ENCODE assay signal across 8 mouse cellular contexts in the genomic region with DNA sequence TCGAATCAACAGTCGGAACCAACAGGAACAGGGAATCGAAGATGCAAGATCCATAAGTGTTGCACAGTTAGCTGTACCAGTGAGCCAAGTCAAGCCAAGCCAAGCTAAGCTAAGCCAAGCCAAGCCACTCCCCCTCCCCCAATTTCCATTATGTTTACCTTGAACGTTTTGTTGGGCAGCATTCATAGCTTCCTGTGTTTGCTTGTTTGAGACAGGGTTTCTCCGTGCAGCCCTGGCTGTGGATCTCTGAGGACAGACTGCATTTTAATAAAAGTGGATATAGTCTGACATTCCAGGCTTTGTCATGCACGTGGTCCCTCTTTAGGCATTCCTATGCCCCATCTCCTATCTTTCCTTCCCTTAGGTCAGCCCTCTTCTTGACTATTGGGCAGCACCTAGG. TPM values are rescaled to one million over a fixed set of nuclear protein-coding genes. Genes with fewer than 3 reads are reported as not detected.
A peak's percentile ranks its signal among the peaks of the same experiment; 100 is the strongest.
DNase-seq lines count a peak whose midpoint lies in the region; ATAC-seq and TF ChIP-seq lines count a peak whose summit lies in the region.

No protein-coding gene starts in this region.

- in situ Hi-C loops in ES-E14 (cut with MboI; ENCODE audit: low sequenced_read_pairs in 2 of 2, unreplicated experiment in 2 of 2): no loop called here

- WGBS in heart, embryonic 13.5 days: 51% methylated on average over 6 of the region's 6 CpGs
- WGBS in forebrain, embryonic 12.5 days: 59% methylated on average over 6 of the region's 6 CpGs
- 49% methylated on average over 6 of the region's 6 CpGs for WGBS in liver, postnatal 0 days (ENCODE audit: insufficient replicate concordance)

- no peaks in the 10 kb centered on the region for H3K27me3 ChIP-seq in heart, embryonic 13.5 days (replicated peaks)
- no peaks in the 10 kb centered on the region for H3K27me3 ChIP-seq in forebrain, embryonic 12.5 days
- H3K27me3 ChIP-seq in liver, postnatal 0 days (ENCODE audit: insufficient read depth, low read length): no peaks in the 10 kb centered on the region

- H3K9ac ChIP-seq in heart, embryonic 13.5 days: peak overlapping the region; percentile 89
- peak overlapping the region; percentile 27; the same call in 1 of the 2 replicates for H3K9ac ChIP-seq in ES-E14 (ENCODE audit: insufficient read depth, low read depth, low read length, poor library complexity, severe bottlenecking)
- 0 out of 2 replicates have a peak overlapping the region, but pooled peaks have one; percentile 74 for H3K9ac ChIP-seq in forebrain, embryonic 12.5 days
- peak overlapping the region; percentile 80; the same call in 1 of the 2 replicates for H3K9ac ChIP-seq in liver, postnatal 0 days (replicated peaks)

- H3K27ac ChIP-seq in heart, embryonic 13.5 days (replicated peaks): peak overlapping the region; percentile 91
- H3K27ac ChIP-seq in ES-E14 (ENCODE audit: insufficient read depth, low read depth, low read length, poor library complexity, severe bottlenecking): peak overlapping the region; percentile 57; the same call in 1 of the 2 replicates
- peak overlapping the region; percentile 81; the same call in 1 of the 2 replicates for H3K27ac ChIP-seq in forebrain, embryonic 12.5 days
- H3K27ac ChIP-seq in liver, postnatal 0 days (ENCODE audit: low read depth): peak overlapping the region; percentile 87

- peaks cover 27% of the 10 kb centered on the region for H3K36me3 ChIP-seq in heart, embryonic 13.5 days
- H3K36me3 ChIP-seq in ES-E14 (ENCODE audit: control insufficient read depth, insufficient read depth, low read length, poor library complexity, severe bottlenecking): peaks cover 14% of the 10 kb centered on the region
- peaks cover 16% of the 10 kb centered on the region for H3K36me3 ChIP-seq in forebrain, embryonic 12.5 days (replicated peaks)
- H3K36me3 ChIP-seq in liver, postnatal 0 days (replicated peaks; ENCODE audit: insufficient read depth, low read length): peaks cover 18% of the 10 kb centered on the region

- intact Hi-C loops in heart, postnatal 25 days (cut with DNase I): loop anchor here (5.0 kb wide), 1 partner anchor 78 kb away; a partner anchor contains a TSS

- no peak for TF ChIP-seq EP300 in liver, postnatal 0 days (IDR thresholded peaks at IDR 0.05; ENCODE audit: low read depth)

- ATAC-seq in heart, embryonic 13.5 days (ENCODE audit: extremely low read depth, insufficient number of reproducible peaks, low FRiP score, low TSS enrichment): no peak
- ATAC-seq in forebrain, embryonic 12.5 days (ENCODE audit: low FRiP score): peak; percentile 15
- ATAC-seq in liver, postnatal 0 days: no peak
- no peak for ATAC-seq in inflammation-experienced regulatory T-cells, adult 6 months

- H3K4me2 ChIP-seq in heart, embryonic 13.5 days: peak overlapping the region; percentile 83
- peak overlapping the region; percentile 69 for H3K4me2 ChIP-seq in forebrain, embryonic 12.5 days
- peak overlapping the region; percentile 87 for H3K4me2 ChIP-seq in liver, postnatal 0 days (ENCODE audit: low read depth, low read length)

- H3K9me3 ChIP-seq in heart, embryonic 13.5 days: no peaks in the 10 kb centered on the region
- no peaks in the 10 kb centered on the region for H3K9me3 ChIP-seq in ES-E14 (ENCODE audit: control insufficient read depth, insufficient read depth, low read depth, low read length)
- H3K9me3 ChIP-seq in forebrain, embryonic 12.5 days: no peaks in the 10 kb centered on the region
- no peaks in the 10 kb centered on the region for H3K9me3 ChIP-seq in liver, postnatal 0 days (ENCODE audit: low read length)

- TF ChIP-seq CTCF in liver, postnatal 0 days (IDR thresholded peaks at IDR 0.05; ENCODE audit: low read depth): no peak

- DNase-seq in heart, postnatal 25 days (ENCODE audit: low spot score): no peak
- DNase-seq in ES-E14 (ENCODE audit: low read depth, low spot score): no peak
- DNase-seq in liver, postnatal 0 days: no peak
- DNase-seq in cerebellum, adult 18-20 months: no peak
- DNase-seq in gastrocnemius, adult 18-20 months (ENCODE audit: low spot score): no peak

- H3K4me3 ChIP-seq in heart, embryonic 13.5 days: peak overlapping the region; percentile 70
- peak overlapping the region; percentile 60 to 66 for H3K4me3 ChIP-seq in ES-E14 (ENCODE audit: insufficient read depth in 1 of 2, low read depth in 1 of 2, low read length in 2 of 2, poor library complexity in 1 of 2, severe bottlenecking in 1 of 2)
- H3K4me3 ChIP-seq in forebrain, embryonic 12.5 days (replicated peaks): peak overlapping the region; percentile 63
- peak overlapping the region; percentile 70 for H3K4me3 ChIP-seq in liver, postnatal 0 days (ENCODE audit: low read depth, low read length)

- H3K4me1 ChIP-seq in heart, embryonic 13.5 days: peaks cover 23% of the 10 kb centered on the region
- peaks cover 3 to 4% of the 10 kb centered on the region in 2 experiments; a peak in 3 of 4 replicates for H3K4me1 ChIP-seq in ES-E14 (ENCODE audit: control insufficient read depth in 2 of 2, insufficient read depth in 2 of 2, low read length in 2 of 2, poor library complexity in 1 of 2)
- peaks cover 18% of the 10 kb centered on the region for H3K4me1 ChIP-seq in forebrain, embryonic 12.5 days
- H3K4me1 ChIP-seq in liver, postnatal 0 days (ENCODE audit: insufficient read depth): peaks cover 18% of the 10 kb centered on the region

TF ChIP-seq in ES-E14, 5 proteins besides CTCF, POLR2A, EP300 and RAD21:
- no peak for TF ChIP-seq HCFC1 (IDR thresholded peaks at IDR 0.05; ENCODE audit: borderline replicate concordance, insufficient read depth, low read length)

RNA-seq across cellular contexts. Expression of a gene that starts 0.5 kb away (rescaled TPM):
- 81.0 and 89.6 TPM in 2 replicates for polyA plus RNA-seq in heart, embryonic 13.5 days (2015; fragmentation: Nextera tagmentation; extraction: Ambion mirVana)
- total RNA-seq in heart, postnatal 25 days (2021): 10 to 100 TPM; 54.9 to 58.6 TPM
- 42.5 and 48.6 TPM in 2 replicates for total RNA-seq in ES-E14 (2012; rRNA removed)
- 109 and 112 TPM in 2 replicates for polyA plus RNA-seq in forebrain, embryonic 12.5 days (2016; fragmentation: Nextera tagmentation; extraction: Ambion mirVana)
- polyA plus RNA-seq in liver, postnatal 0 days (2015; fragmentation: Nextera tagmentation; extraction: Ambion mirVana): 57.0 and 59.5 TPM in 2 replicates
- 10 to 100 TPM; 80.2 to 92.9 (median 81.9) TPM for polyA plus RNA-seq in inflammation-experienced regulatory T-cells, adult 6 months (2017; shearing (Covaris generic))
- total RNA-seq in gastrocnemius, adult 18-20 months (2021): 10 to 100 TPM; 40.3 to 41.9 TPM

RNA-seq across cellular contexts. Expression of a gene that starts 9.0 kb away (rescaled TPM):
- 0.20 and 0.25 TPM in 2 replicates for polyA plus RNA-seq in heart, embryonic 13.5 days (2015; fragmentation: Nextera tagmentation; extraction: Ambion mirVana)
- not detected for total RNA-seq in heart, postnatal 25 days (2021)
- total RNA-seq in ES-E14 (2012; rRNA removed): 3.5 and 7.9 TPM in 2 replicates
- 0.18 TPM in 1 of 2 replicates, not detected in the other for polyA plus RNA-seq in forebrain, embryonic 12.5 days (2016; fragmentation: Nextera tagmentation; extraction: Ambion mirVana)
- 0.07 and 0.08 TPM in 2 replicates for polyA plus RNA-seq in liver, postnatal 0 days (2015; fragmentation: Nextera tagmentation; extraction: Ambion mirVana)
- 1 to 10 TPM in 1 of 3 experiments, under 1 TPM in 2; 0.16 to 1.0 (median 0.37) TPM for polyA plus RNA-seq in inflammation-experienced regulatory T-cells, adult 6 months (2017; shearing (Covaris generic))
- not detected for total RNA-seq in gastrocnemius, adult 18-20 months (2021)

RNA-seq across cellular contexts. Expression of a gene that starts 21.1 kb away (rescaled TPM):
- polyA plus RNA-seq in heart, embryonic 13.5 days (2015; fragmentation: Nextera tagmentation; extraction: Ambion mirVana): 28.4 and 33.7 TPM in 2 replicates
- total RNA-seq in heart, postnatal 25 days (2021): 10 to 100 TPM; 18.9 to 19.2 TPM
- 53.6 and 68.4 TPM in 2 replicates for total RNA-seq in ES-E14 (2012; rRNA removed)
- 69.2 and 76.0 TPM in 2 replicates for polyA plus RNA-seq in forebrain, embryonic 12.5 days (2016; fragmentation: Nextera tagmentation; extraction: Ambion mirVana)
- polyA plus RNA-seq in liver, postnatal 0 days (2015; fragmentation: Nextera tagmentation; extraction: Ambion mirVana): 32.1 and 34.6 TPM in 2 replicates
- polyA plus RNA-seq in inflammation-experienced regulatory T-cells, adult 6 months (2017; shearing (Covaris generic)): 10 to 100 TPM; 46.4 to 85.4 (median 73.1) TPM
- total RNA-seq in gastrocnemius, adult 18-20 months (2021): 10 to 100 TPM; 25.6 to 28.5 TPM

RNA-seq across cellular contexts. Expression of a gene that starts 21.2 kb away (rescaled TPM):
- polyA plus RNA-seq in heart, embryonic 13.5 days (2015; fragmentation: Nextera tagmentation; extraction: Ambion mirVana): 57.9 and 66.6 TPM in 2 replicates
- 10 to 100 TPM; 47.3 to 48.6 TPM for total RNA-seq in heart, postnatal 25 days (2021)
- total RNA-seq in ES-E14 (2012; rRNA removed): 20.1 and 20.8 TPM in 2 replicates
- 46.3 and 55.6 TPM in 2 replicates for polyA plus RNA-seq in forebrain, embryonic 12.5 days (2016; fragmentation: Nextera tagmentation; extraction: Ambion mirVana)
- 18.8 and 22.2 TPM in 2 replicates for polyA plus RNA-seq in liver, postnatal 0 days (2015; fragmentation: Nextera tagmentation; extraction: Ambion mirVana)
- 10 to 100 TPM; 52.2 to 65.3 (median 64.9) TPM for polyA plus RNA-seq in inflammation-experienced regulatory T-cells, adult 6 months (2017; shearing (Covaris generic))
- total RNA-seq in gastrocnemius, adult 18-20 months (2021): 10 to 100 TPM; 22.6 to 28.5 TPM

RNA-seq across cellular contexts. Expression of a gene that starts 33.4 kb away (rescaled TPM):
- polyA plus RNA-seq in heart, embryonic 13.5 days (2015; fragmentation: Nextera tagmentation; extraction: Ambion mirVana): 11.0 and 12.7 TPM in 2 replicates
- total RNA-seq in heart, postnatal 25 days (2021): 1 to 10 TPM; 8.5 to 9.7 TPM
- 13.1 and 15.3 TPM in 2 replicates for total RNA-seq in ES-E14 (2012; rRNA removed)
- polyA plus RNA-seq in forebrain, embryonic 12.5 days (2016; fragmentation: Nextera tagmentation; extraction: Ambion mirVana): 6.5 and 7.4 TPM in 2 replicates
- 7.4 and 8.4 TPM in 2 replicates for polyA plus RNA-seq in liver, postnatal 0 days (2015; fragmentation: Nextera tagmentation; extraction: Ambion mirVana)
- polyA plus RNA-seq in inflammation-experienced regulatory T-cells, adult 6 months (2017; shearing (Covaris generic)): 10 to 100 TPM; 21.4 to 37.1 (median 34.5) TPM
- total RNA-seq in gastrocnemius, adult 18-20 months (2021): 1 to 10 TPM; 2.8 to 3.3 TPM

Comparison
In these comparisons a context has a peak if more than half of its experiments do, and no peak if none do; other contexts are left out.
1. H3K9ac ChIP-seq: peak in every context shown above with its lines; median percentile 89 in heart, embryonic 13.5 days; 80 in liver, postnatal 0 days; 74 in forebrain, embryonic 12.5 days; 27 in ES-E14.